Mouse (Mus musculus) forebrain, embryonic 12.5 days (tissue): ENCODE measurements at regions not wholly inside any gene's neighbourhood (a gene's known extent, or its start where the extent isn't known, plus 50 kb on each side); places are given as distances from the start of the nearest gene placed in this dataset.
A peak's percentile ranks its signal among the peaks of the same experiment; 100 is the strongest.

ENCODE experiments used
- ATAC-seq: fragments of 200-750 bp; cut with Nextera tagmentation; 2 replicates; pipeline ENCODE4 v1.8.0; 2017; ENCODE audit warnings: moderate TSS enrichment; ENCODE audit not compliant: low FRiP score
- H3K27ac ChIP-seq: fragments of 300-500 bp; sonication (generic); 2 replicates; pipeline ENCODE4 v1.5.1; 2016; ENCODE audit warnings: mild to moderate bottlenecking
- H3K27me3 ChIP-seq: fragments of 300-500 bp; sonication (generic); 2 replicates; pipeline ENCODE4 v1.6.1; 2016; ENCODE audit warnings: mild to moderate bottlenecking
- H3K36me3 ChIP-seq: fragments of 300-500 bp; sonication (generic); replicated peaks from 2 replicates; pipeline ENCODE4 v1.6.1; 2016; ENCODE audit warnings: mild to moderate bottlenecking
- H3K4me1 ChIP-seq: fragments of 300-500 bp; sonication (generic); 2 replicates; pipeline ENCODE4 v1.6.1; 2016
- H3K4me2 ChIP-seq: fragments of 300-500 bp; sonication (generic); 2 replicates; pipeline ENCODE4 v1.6.1; 2016; ENCODE audit warnings: mild to moderate bottlenecking, moderate library complexity
- H3K4me3 ChIP-seq: fragments of 300-500 bp; sonication (generic); replicated peaks from 2 replicates; pipeline ENCODE4 v1.5.1; 2016; ENCODE audit warnings: mild to moderate bottlenecking
- H3K9ac ChIP-seq: fragments of 300-500 bp; sonication (generic); 2 replicates; pipeline ENCODE4 v1.6.1; 2016; ENCODE audit warnings: mild to moderate bottlenecking
- H3K9me3 ChIP-seq: fragments of 300-500 bp; sonication (generic); 2 replicates; pipeline ENCODE4 v1.6.1; 2016
- WGBS: fragments of 180-500 bp; shearing (Covaris S2); methylation state at CpG from one replicate; pipeline ENCODE4 v1.1.7; 2016; 5-methylcytosine and 5-hydroxymethylcytosine counted together

GRCm38 (mm10) chr3:128145329-128145728, 249.2 kb upstream of the Fam241a start:
- Histone ChIP-seq H3K4me1 (0 out of 2 replicates have a peak, but pooled peaks cover 5% of the 10 kb centered on the region), H3K36me3 (no peaks in the 10 kb centered on the region), H3K4me2 (no peak overlapping the region), H3K27ac (no peak overlapping the region), H3K27me3 (no peaks in the 10 kb centered on the region), H3K4me3 (no peak overlapping the region), H3K9ac (no peak overlapping the region), H3K9me3 (no peaks in the 10 kb centered on the region)
- ATAC-seq = no peak
- 85% methylated on average over 7 of the region's 7 CpGs for WGBS

- no peak for ATAC-seq
- Histone ChIP-seq H3K4me1 (no peaks in the 10 kb centered on the region), H3K9ac (no peak overlapping the region), H3K4me3 (no peak overlapping the region), H3K36me3 (no peaks in the 10 kb centered on the region), H3K4me2 (no peak overlapping the region), H3K9me3 (no peaks in the 10 kb centered on the region), H3K27ac (no peak overlapping the region), H3K27me3 (no peaks in the 10 kb centered on the region)
- 88% methylated on average over 5 of the region's 5 CpGs for WGBS
These were observed 231.7 kb upstream of the Fam241a start for GRCm38 (mm10) chr3:128127836-128128235.

- WGBS = 53% methylated on average over 3 of the region's 3 CpGs
- no peak overlapping the region for H3K27ac ChIP-seq
These were observed 230.5 kb upstream of the Fam241a start for GRCm38 (mm10) chr3:128126664-128127063.

GRCm38 (mm10) chr3:128122111-128122510, 226.0 kb upstream of the Fam241a start:
- Histone ChIP-seq H3K9me3 (no peaks in the 10 kb centered on the region), H3K4me2 (no peak overlapping the region), H3K4me1 (no peaks in the 10 kb centered on the region), H3K27ac (no peak overlapping the region), H3K36me3 (no peaks in the 10 kb centered on the region), H3K27me3 (no peaks in the 10 kb centered on the region), H3K9ac (no peak overlapping the region), H3K4me3 (no peak overlapping the region)
- no peak for ATAC-seq
- WGBS = 70% methylated on average over 6 of the region's 6 CpGs

More at GRCm38 (mm10) chr3:128126664-128127063, 230.5 kb upstream of the Fam241a start:
- no peak overlapping the region for H3K4me2 ChIP-seq
- no peaks in the 10 kb centered on the region for H3K36me3 ChIP-seq
- no peak for ATAC-seq
- no peaks in the 10 kb centered on the region for H3K9me3 ChIP-seq
- no peak overlapping the region for H3K9ac ChIP-seq
- H3K4me3 ChIP-seq = no peak overlapping the region
- no peaks in the 10 kb centered on the region for H3K27me3 ChIP-seq
- H3K4me1 ChIP-seq = no peaks in the 10 kb centered on the region

GRCm38 (mm10) chr3:128120647-128121440, 224.7 kb upstream of the Fam241a start:
- H3K9me3 ChIP-seq = no peaks in the 10 kb centered on the region
- no peaks in the 10 kb centered on the region for H3K4me1 ChIP-seq
- WGBS = 67% methylated on average over 6 of the region's 6 CpGs
- H3K4me2 ChIP-seq = no peak overlapping the region
- no peaks in the 10 kb centered on the region for H3K27me3 ChIP-seq
- H3K27ac ChIP-seq = no peak overlapping the region
- no peak for ATAC-seq
- H3K4me3 ChIP-seq = no peak overlapping the region
- H3K9ac ChIP-seq = no peak overlapping the region
- no peaks in the 10 kb centered on the region for H3K36me3 ChIP-seq

- no peak for ATAC-seq
- H3K27me3 ChIP-seq = no peaks in the 10 kb centered on the region
- no peaks in the 10 kb centered on the region for H3K9me3 ChIP-seq
- no peaks in the 10 kb centered on the region for H3K4me1 ChIP-seq
- no peak overlapping the region for H3K4me3 ChIP-seq
- WGBS = 39% methylated on average over 3 of the region's 3 CpGs
- H3K27ac ChIP-seq = no peak overlapping the region
- no peaks in the 10 kb centered on the region for H3K36me3 ChIP-seq
- no peak overlapping the region for H3K9ac ChIP-seq
- H3K4me2 ChIP-seq = no peak overlapping the region
These were observed 217.1 kb upstream of the Fam241a start for GRCm38 (mm10) chr3:128113209-128113608.

- 84% methylated on average over 2 of the region's 2 CpGs for WGBS
- Histone ChIP-seq H3K9me3 (no peaks in the 10 kb centered on the region), H3K36me3 (no peaks in the 10 kb centered on the region), H3K4me2 (no peak overlapping the region), H3K4me1 (no peaks in the 10 kb centered on the region), H3K9ac (no peak overlapping the region), H3K27ac (no peak overlapping the region), H3K27me3 (no peaks in the 10 kb centered on the region), H3K4me3 (no peak overlapping the region)
- no peak for ATAC-seq
These were observed 214.3 kb upstream of the Fam241a start for GRCm38 (mm10) chr3:128110406-128110805.

GRCm38 (mm10) chr3:128104516-128104915, 208.4 kb upstream of the Fam241a start:
- Histone ChIP-seq H3K9ac (no peak overlapping the region), H3K4me2 (no peak overlapping the region), H3K36me3 (no peaks in the 10 kb centered on the region), H3K4me3 (no peak overlapping the region), H3K27ac (no peak overlapping the region), H3K27me3 (no peaks in the 10 kb centered on the region), H3K4me1 (no peaks in the 10 kb centered on the region), H3K9me3 (no peaks in the 10 kb centered on the region)
- ATAC-seq = no peak
- WGBS = 92% methylated on average over 6 of the region's 6 CpGs

- H3K4me1 ChIP-seq = peaks cover 2% of the 10 kb centered on the region; the same call in 1 of the 2 replicates
- no peak overlapping the region for H3K27ac ChIP-seq
- peak; percentile 23; the same call in 1 of the 2 replicates for ATAC-seq
- H3K9me3 ChIP-seq = no peaks in the 10 kb centered on the region
- H3K9ac ChIP-seq = no peak overlapping the region
- no peaks in the 10 kb centered on the region for H3K27me3 ChIP-seq
- H3K4me2 ChIP-seq = no peak overlapping the region
- H3K4me3 ChIP-seq = no peak overlapping the region
- no peaks in the 10 kb centered on the region for H3K36me3 ChIP-seq
These were observed 196.9 kb upstream of the Fam241a start for GRCm38 (mm10) chr3:128093046-128093445.

GRCm38 (mm10) chr3:128088207-128088606, 192.1 kb upstream of the Fam241a start:
- H3K27me3 ChIP-seq = no peaks in the 10 kb centered on the region
- ATAC-seq = peak; percentile 92
- H3K27ac ChIP-seq = no peak overlapping the region
- H3K4me3 ChIP-seq = no peak overlapping the region
- 52% methylated on average over 4 of the region's 4 CpGs for WGBS
- no peaks in the 10 kb centered on the region for H3K4me1 ChIP-seq
- no peaks in the 10 kb centered on the region for H3K9me3 ChIP-seq
- H3K9ac ChIP-seq = no peak overlapping the region
- no peak overlapping the region for H3K4me2 ChIP-seq
- H3K36me3 ChIP-seq = no peaks in the 10 kb centered on the region

GRCm38 (mm10) chr3:128087163-128087562, 191.0 kb upstream of the Fam241a start:
- no peaks in the 10 kb centered on the region for H3K27me3 ChIP-seq
- ATAC-seq = no peak
- H3K36me3 ChIP-seq = no peaks in the 10 kb centered on the region
- H3K4me1 ChIP-seq = no peaks in the 10 kb centered on the region
- H3K9me3 ChIP-seq = no peaks in the 10 kb centered on the region
- H3K4me2 ChIP-seq = no peak overlapping the region
- H3K27ac ChIP-seq = no peak overlapping the region
- no peak overlapping the region for H3K4me3 ChIP-seq
- no peak overlapping the region for H3K9ac ChIP-seq
- 87% methylated on average over 10 of the region's 10 CpGs for WGBS

GRCm38 (mm10) chr3:128082463-128082862, 186.3 kb upstream of the Fam241a start:
- no peaks in the 10 kb centered on the region for H3K9me3 ChIP-seq
- no peak overlapping the region for H3K9ac ChIP-seq
- H3K4me1 ChIP-seq = no peaks in the 10 kb centered on the region
- no peaks in the 10 kb centered on the region for H3K36me3 ChIP-seq
- no peak overlapping the region for H3K27ac ChIP-seq
- no peak overlapping the region for H3K4me2 ChIP-seq
- no peak for ATAC-seq
- no peaks in the 10 kb centered on the region for H3K27me3 ChIP-seq
- no peak overlapping the region for H3K4me3 ChIP-seq
- WGBS = 84% methylated on average over 6 of the region's 6 CpGs

GRCm38 (mm10) chr3:128081430-128081829, 185.3 kb upstream of the Fam241a start:
- Histone ChIP-seq H3K27ac (no peak overlapping the region), H3K4me1 (no peaks in the 10 kb centered on the region)

More at GRCm38 (mm10) chr3:128081430-128081829, 185.3 kb upstream of the Fam241a start:
- no peaks in the 10 kb centered on the region for H3K27me3 ChIP-seq
- no peak overlapping the region for H3K4me2 ChIP-seq
- H3K4me3 ChIP-seq = no peak overlapping the region
- WGBS = 82% methylated on average over 1 of the region's 1 CpGs
- no peaks in the 10 kb centered on the region for H3K36me3 ChIP-seq
- no peaks in the 10 kb centered on the region for H3K9me3 ChIP-seq
- no peak for ATAC-seq
- H3K9ac ChIP-seq = no peak overlapping the region
